Mouse (Mus musculus): Measurements from ENCODE around the gene Scin. TPM values are rescaled to one million over a fixed set of nuclear protein-coding genes. Genes with fewer than 3 reads are reported as not detected.

The Scin gene
- polyA plus RNA-seq, 1 experiment from 2014 or later = 0.82 TPM

GRCm38 (mm10) chr12:40016648-40017460, 117.2 kb downstream of the Scin start:
- Histone ChIP-seq H3K4me2 (replicated peaks) (peak overlapping the region; percentile 60), H3K9me3 (no peaks in the 10 kb centered on the region), H3K27me3 (replicated peaks) (no peaks in the 10 kb centered on the region), H3K4me1 (peaks cover 9% of the 10 kb centered on the region; the same call in 1 of the 2 replicates), H3K27ac (no peak overlapping the region), H3K36me3 (no peaks in the 10 kb centered on the region), H3K4me3 (peak overlapping the region; percentile 15), H3K9ac (peak overlapping the region; percentile 38)
- WGBS = 14% methylated on average over 19 of the region's 19 CpGs
- ATAC-seq (ENCODE audit: low FRiP score, low read depth) = peak; percentile 66

- Histone ChIP-seq H3K4me3 (no peak overlapping the region), H3K9me3 (no peaks in the 10 kb centered on the region), H3K4me1 (peaks cover 9% of the 10 kb centered on the region; the same call in 1 of the 2 replicates), H3K27me3 (replicated peaks) (no peaks in the 10 kb centered on the region), H3K9ac (no peak overlapping the region), H3K4me2 (replicated peaks) (no peak overlapping the region), H3K27ac (no peak overlapping the region), H3K36me3 (no peaks in the 10 kb centered on the region)
- 0 out of 2 replicates have a peak, but pooled peaks have one; percentile 23 for ATAC-seq (ENCODE audit: low FRiP score, low read depth)
- WGBS = 59% methylated on average over 9 of the region's 9 CpGs
These were observed 118.0 kb downstream of the Scin start for GRCm38 (mm10) chr12:40016068-40016467.

GRCm38 (mm10) chr12:40009866-40010265, 124.2 kb downstream of the Scin start:
- Histone ChIP-seq H3K9me3 (no peaks in the 10 kb centered on the region), H3K4me3 (no peak overlapping the region), H3K27ac (no peak overlapping the region), H3K27me3 (replicated peaks) (no peaks in the 10 kb centered on the region), H3K36me3 (no peaks in the 10 kb centered on the region), H3K4me2 (replicated peaks) (no peak overlapping the region), H3K4me1 (no peaks in the 10 kb centered on the region), H3K9ac (no peak overlapping the region)
- 67% methylated on average over 2 of the region's 2 CpGs for WGBS
- ATAC-seq (ENCODE audit: low FRiP score, low read depth) = no peak

Other genes starting within 250 kb of the Scin start
- gene Arl4a, start 96.2 kb downstream of the Scin start, polyA plus RNA-seq (2016; fragmentation: Nextera tagmentation; extraction: Ambion mirVana) = 113 and 126 TPM in 2 replicates
- 0.09 and 0.15 TPM in 2 replicates for gene Lsmem1, start 65.3 kb upstream of the Scin start, polyA plus RNA-seq (2016; fragmentation: Nextera tagmentation; extraction: Ambion mirVana)
- gene Ifrd1, start 114.3 kb upstream of the Scin start, polyA plus RNA-seq (2016; fragmentation: Nextera tagmentation; extraction: Ambion mirVana) = 159 and 186 TPM in 2 replicates